Mouse (Mus musculus): ENCODE measurements around the gene Gm10282. TPM values are rescaled to one million over a fixed set of nuclear protein-coding genes. Genes with fewer than 3 reads are reported as not detected.
A peak's percentile ranks its signal among the peaks of the same experiment; 100 is the strongest.

The Gm10282 gene
- total RNA-seq, 2 experiments from 2014 or later = 4.1 to 11.3 TPM

DNA sequence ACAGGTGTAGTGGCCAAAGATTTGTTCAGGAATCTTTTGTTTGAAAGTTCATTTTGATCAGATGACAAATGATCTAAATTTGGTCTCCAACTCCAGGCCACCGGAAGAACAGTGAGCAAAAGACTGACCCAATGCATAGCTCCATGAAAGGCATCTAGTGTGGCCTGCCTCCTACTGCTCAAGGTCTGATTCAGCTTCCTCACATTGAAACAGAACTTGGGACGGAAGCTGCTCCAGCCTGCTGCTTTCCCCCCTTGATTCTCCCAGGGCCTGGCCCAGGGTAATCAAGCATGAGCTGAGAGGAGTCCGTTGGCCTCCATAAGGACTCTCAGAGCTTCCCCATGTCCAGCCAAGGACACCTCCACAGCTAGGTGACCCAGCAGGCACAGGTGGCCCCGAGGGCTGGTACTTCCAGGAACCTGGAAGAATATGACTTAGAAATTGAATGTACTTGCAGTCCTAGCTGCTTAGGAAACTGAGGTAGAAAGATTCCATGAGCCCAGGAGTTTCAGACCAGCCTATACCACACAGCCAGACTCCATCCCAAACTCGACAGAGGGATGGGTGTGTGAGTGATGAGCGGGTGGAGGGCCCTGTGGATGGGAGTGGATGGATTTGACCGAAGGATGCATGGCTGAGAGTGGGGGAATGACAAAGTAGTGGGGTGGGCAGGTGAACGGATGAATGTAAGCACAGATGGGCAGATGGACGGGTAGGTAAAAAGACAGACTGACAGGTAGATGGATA is 4.2 kb downstream of the Gm10282 start:
- no peak for DNase-seq (ENCODE audit: low spot score in 2 of 2)

DNA sequence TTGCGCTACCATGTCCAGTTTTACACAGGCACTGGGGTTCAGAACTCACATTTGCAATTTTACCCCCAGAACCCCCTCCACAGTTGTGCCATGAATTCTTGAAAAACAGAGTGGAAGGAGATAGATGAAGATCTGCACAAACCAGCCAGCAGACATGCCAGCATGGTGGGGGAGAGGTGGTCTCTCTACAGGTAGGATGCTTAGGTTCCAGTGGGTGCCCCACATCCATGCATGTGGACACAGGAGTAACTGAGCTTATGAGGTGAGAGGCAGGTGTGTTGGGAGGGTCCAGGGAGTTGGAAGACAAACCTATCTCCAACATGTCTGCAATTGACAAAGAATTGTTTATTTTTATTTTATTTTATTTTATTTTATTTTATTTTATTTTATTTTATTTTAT is 6.1 kb downstream of the Gm10282 start:
- DNase-seq (ENCODE audit: low spot score in 2 of 2) = no peak

DNA sequence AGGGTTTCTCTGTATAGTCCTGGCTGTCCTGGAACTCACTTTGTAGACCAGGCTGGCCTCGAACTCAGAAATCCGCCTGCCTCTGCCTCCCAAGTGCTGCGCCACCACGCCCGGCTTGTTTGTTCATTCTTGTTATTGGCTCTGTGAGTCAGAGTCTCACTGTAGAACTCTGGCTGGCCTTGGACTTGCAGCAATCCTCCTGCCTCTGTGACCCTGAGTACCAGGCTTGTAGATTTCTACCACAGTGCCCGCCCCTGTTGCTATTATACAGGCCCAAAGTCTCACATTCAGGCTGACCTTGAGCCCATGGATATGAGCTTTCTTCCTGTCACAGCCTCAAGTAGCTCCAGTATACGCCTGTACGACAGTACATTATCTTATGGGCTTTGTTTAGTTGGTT is 8.5 kb downstream of the Gm10282 start:
- no peak for DNase-seq (ENCODE audit: low spot score in 2 of 2)

DNA sequence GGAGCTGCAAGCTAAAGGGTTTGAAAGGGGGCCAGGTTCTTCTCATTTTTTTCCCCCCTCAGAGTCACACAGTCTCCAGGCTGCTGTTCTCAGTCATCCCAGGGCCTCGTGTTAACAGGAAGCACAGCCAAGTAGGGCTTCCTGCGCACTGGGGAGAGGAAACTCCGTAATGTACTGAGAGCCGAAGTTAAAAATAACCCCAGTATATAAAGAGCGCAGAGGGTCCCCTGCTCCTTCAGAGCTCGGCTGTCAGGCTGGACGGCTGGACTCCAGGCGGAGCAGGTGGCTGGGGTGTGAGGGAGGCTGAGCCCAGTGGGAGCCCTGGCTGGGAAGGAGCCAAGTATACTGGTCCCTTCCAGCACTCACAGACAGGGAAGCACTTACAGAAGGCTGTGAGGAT is 9.4 kb downstream of the Gm10282 start:
- DNase-seq (ENCODE audit: low spot score in 2 of 2) = peak; percentile 56 to 78

- DNase-seq (ENCODE audit: low spot score in 2 of 2) = no peak
Measured at GRCm38 (mm10) chr8:72295125-72295524, 9.9 kb downstream of the Gm10282 start.

GRCm38 (mm10) chr8:72293309-72293708 is 11.8 kb downstream of the Gm10282 start:
- no peak for DNase-seq (ENCODE audit: low spot score in 2 of 2)

- DNase-seq (ENCODE audit: low spot score in 2 of 2) = no peak
Measured at GRCm38 (mm10) chr8:72291104-72291503, 14.0 kb downstream of the Gm10282 start.

DNA sequence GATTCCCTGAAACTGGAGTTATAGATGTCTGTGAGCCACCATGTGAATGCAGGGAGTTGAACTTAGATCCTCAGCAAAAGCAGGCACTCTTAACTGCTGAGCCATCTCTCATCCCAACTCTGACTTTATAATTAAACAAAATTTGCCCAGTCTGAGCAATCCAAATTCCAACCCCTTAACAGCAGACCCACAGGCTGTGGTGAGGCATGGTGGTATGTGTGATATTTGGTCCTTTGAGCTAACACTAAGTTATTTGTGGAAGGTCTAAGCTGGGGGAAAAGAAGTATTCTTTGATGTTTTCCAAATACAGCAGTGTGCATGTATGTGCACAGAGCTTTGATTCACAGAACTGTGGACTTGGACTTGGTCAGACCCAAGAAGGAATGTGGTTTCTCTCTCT is 16.0 kb downstream of the Gm10282 start:
- no peak for DNase-seq (ENCODE audit: low spot score in 2 of 2)

GRCm38 (mm10) chr8:72285285-72285684 is 19.8 kb downstream of the Gm10282 start:
- no peak for DNase-seq (ENCODE audit: low spot score in 2 of 2)

GRCm38 (mm10) chr8:72281634-72282033 is 23.4 kb downstream of the Gm10282 start:
- no peak for DNase-seq (ENCODE audit: low spot score in 2 of 2)

GRCm38 (mm10) chr8:72279151-72279550 is 25.9 kb downstream of the Gm10282 start:
- no peak for DNase-seq (ENCODE audit: low spot score in 2 of 2)

DNA sequence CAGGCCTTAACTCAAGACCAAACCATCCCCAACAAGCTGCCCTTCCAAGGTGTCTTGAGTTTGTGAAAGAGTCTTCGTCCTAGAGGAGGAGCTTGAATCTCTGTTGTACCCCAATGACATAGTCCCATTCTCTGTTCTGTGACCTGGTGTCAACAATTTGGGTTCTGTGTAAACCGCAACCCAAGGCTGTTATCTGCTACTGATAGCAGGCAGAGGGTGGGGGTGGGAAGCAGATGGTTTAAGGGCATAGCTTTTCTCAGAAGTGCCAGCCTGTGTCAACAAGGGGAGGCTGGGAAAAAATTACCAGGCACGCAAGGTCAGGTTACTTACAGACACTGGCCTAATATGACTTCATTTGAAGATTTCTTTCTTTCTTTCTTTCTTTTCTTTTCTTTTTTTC is 27.8 kb downstream of the Gm10282 start:
- no peak for DNase-seq (ENCODE audit: low spot score in 2 of 2)

DNA sequence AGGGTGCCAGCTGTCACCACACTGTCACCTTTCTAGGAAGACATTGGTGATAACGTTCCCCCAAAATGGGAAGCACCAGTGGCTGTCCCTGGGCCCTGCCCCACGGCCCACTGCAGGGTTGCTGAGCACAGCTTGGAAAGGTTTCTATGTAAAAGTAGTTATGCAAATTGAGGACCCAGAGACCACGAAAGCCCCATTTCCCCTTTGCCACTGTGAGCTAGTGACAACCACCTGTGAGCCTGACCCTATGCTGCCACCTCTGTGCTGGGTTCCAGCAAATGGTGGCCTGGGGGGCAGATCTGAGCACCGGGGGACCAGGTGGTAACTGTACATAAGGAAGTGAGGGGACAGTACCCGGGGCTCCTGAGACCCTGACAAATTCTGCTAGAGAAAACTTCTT is 31.3 kb downstream of the Gm10282 start:
- no peak for DNase-seq (ENCODE audit: low spot score in 2 of 2)

DNA sequence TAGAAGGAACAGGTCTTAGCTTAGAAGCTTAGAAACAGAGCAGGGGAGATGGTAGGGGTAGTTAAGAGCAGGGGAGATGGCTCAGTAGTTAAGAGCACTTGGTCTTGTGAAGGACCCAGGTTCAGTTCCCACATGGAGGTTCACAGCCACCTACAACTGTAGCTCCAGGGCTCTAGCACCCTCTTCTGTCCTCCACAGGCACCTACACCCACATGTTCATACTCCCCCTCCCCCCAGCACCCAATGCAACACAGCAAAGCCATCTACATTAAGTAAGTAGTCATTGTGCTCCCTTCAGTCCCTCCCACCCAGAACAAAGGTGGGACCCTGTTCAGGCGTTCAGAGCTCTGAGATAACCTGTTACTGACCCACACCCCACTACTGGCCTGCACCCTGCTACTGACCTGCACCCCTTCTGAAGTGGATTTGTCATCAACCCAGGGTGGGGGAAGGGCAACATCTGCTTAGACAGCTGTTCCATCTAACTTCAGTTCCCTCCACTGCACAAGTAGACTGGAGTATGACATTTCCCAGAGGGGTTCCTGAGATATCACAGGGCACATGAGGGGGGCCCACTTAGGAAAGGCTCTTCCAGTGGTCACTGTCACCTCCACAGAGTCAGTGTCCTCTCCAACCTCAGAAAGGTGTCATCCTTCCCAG is 31.8 kb downstream of the Gm10282 start:
- DNase-seq (ENCODE audit: low spot score in 2 of 2) = no peak

DNA sequence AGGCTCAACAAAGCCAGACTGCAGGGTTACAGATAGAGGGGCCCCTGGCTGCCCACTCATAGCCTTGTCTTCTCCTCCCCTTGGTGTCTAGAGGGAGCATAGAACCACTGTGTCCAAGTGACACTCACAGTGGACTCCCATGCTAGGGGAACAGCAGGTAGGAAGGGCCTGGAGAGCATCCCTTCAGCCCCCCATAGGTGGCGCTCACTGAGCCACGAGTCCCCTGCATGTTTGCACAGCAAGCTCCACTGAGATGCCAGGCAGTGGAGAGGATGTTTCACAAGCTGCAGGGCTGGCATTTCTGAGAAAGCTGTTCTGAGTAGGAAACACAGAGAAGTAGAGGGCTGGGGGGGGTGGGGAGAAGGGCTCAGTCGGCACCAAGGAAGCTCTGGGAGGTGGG is 32.7 kb downstream of the Gm10282 start:
- DNase-seq (ENCODE audit: low spot score in 2 of 2) = peak; percentile 60 to 63

GRCm38 (mm10) chr8:72271691-72272090 is 33.4 kb downstream of the Gm10282 start:
- DNase-seq (ENCODE audit: low spot score in 2 of 2) = no peak

- DNase-seq (ENCODE audit: low spot score in 2 of 2) = no peak
Measured at GRCm38 (mm10) chr8:72271051-72271660, 33.9 kb downstream of the Gm10282 start.

DNA sequence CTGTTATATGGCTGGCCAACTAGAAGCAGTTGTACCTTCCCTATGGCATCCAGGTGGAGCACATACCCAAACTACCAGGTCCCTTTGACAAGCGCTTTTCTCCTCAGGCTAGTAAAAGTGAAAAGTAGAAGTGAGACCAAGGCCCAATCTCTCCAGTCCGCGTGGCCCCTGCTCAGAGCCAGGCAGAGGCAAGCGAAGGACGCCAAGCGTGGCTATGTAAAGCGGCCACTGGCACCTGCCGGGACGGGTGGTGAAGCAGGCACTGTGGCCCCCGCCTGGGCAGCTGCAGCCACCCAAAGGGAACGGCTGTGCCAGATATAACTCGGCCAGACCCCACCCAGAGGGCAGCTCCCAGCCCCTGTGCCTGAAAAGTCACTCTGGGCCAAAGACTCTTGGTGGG is 34.5 kb downstream of the Gm10282 start:
- DNase-seq (ENCODE audit: low spot score in 2 of 2) = no peak

DNA sequence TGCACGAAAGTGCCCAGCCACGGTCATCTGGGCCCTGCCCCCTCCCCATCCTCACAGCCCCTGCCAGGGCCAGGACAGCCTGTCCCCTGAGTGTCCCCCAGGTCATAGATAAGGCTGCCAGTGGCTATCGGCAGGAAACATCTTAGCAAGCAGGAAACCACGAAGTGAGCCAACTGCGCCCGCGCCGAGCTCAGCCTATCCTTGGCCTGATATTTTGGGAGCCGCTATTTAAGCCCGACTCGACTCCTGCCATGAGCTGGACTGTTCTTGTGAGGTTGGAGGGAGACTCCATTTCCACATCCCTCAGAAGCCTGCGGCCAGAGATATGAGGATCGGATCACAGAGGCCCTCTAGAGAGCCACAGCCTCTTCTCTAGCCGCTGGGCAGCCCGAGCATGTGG is 36.7 kb downstream of the Gm10282 start:
- DNase-seq (ENCODE audit: low spot score in 2 of 2) = peak; percentile 34 to 51

- DNase-seq (ENCODE audit: low spot score in 2 of 2) = no peak
Measured at GRCm38 (mm10) chr8:72267106-72267505, 38.0 kb downstream of the Gm10282 start.

GRCm38 (mm10) chr8:72266671-72267070 is 38.4 kb downstream of the Gm10282 start:
- DNase-seq (ENCODE audit: low spot score in 2 of 2) = no peak

- no peak for DNase-seq (ENCODE audit: low spot score in 2 of 2)
Measured at GRCm38 (mm10) chr8:72265342-72265741, 39.7 kb downstream of the Gm10282 start.
